Mouse (Mus musculus) testis, postnatal 14 days (tissue): ENCODE measurements at regions not wholly inside any gene's neighbourhood (a gene's known extent, or its start where the extent isn't known, plus 50 kb on each side); places are given as distances from the start of the nearest gene placed in this dataset.

Experiments
- DNase-seq: peaks from one replicate; pipeline ENCODE4 v3.0.0; 2021; ENCODE audit warnings: low spot score

- DNase-seq, result no peak
These were observed 103.6 kb upstream of the Sdk1 start for GRCm38 (mm10) chr5:141137716-141138115.

GRCm38 (mm10) chr5:141138771-141139360 is 102.4 kb upstream of the Sdk1 start:
- DNase-seq, result peak; percentile 25

GRCm38 (mm10) chr5:141139361-141139912 is 101.9 kb upstream of the Sdk1 start:
- no peak for DNase-seq

- DNase-seq, result no peak
These were observed 80.9 kb upstream of the Sdk1 start for GRCm38 (mm10) chr5:141160391-141160790.

- DNase-seq, result no peak
These were observed 80.3 kb upstream of the Sdk1 start for GRCm38 (mm10) chr5:141160956-141161355.

GRCm38 (mm10) chr5:141182442-141182841 is 58.8 kb upstream of the Sdk1 start:
- DNase-seq, result no peak

GRCm38 (mm10) chr5:141189033-141189432 is 52.3 kb upstream of the Sdk1 start:
- DNase-seq, result no peak
